Mouse (Mus musculus) T-cell, adult 2 months (primary cell): ENCODE measurements around the gene Kif1a.
A peak's percentile ranks its signal among the peaks of the same experiment; 100 is the strongest.

Experiments used
- DNase-seq: peaks from one replicate; pipeline ENCODE4 v3.0.0; 2022; ENCODE audit warnings: low spot score

The Kif1a gene

GRCm38 (mm10) chr1:93101571-93102061 is at the start of gene Kif1a:
Kif1a (minus strand) TSS chr1:93101951.
- no peak for DNase-seq

- DNase-seq = no peak
Observed at GRCm38 (mm10) chr1:93150907-93151661, 49.3 kb upstream of the Kif1a start.

GRCm38 (mm10) chr1:93144176-93144575 is 42.4 kb upstream of the Kif1a start:
- no peak for DNase-seq

GRCm38 (mm10) chr1:93142871-93143270 is 41.1 kb upstream of the Kif1a start:
- DNase-seq = no peak

GRCm38 (mm10) chr1:93139713-93140112 is 38.0 kb upstream of the Kif1a start:
- DNase-seq = no peak

- DNase-seq = no peak
Observed at GRCm38 (mm10) chr1:93138534-93138933, 36.8 kb upstream of the Kif1a start.

- no peak for DNase-seq
Observed at GRCm38 (mm10) chr1:93135036-93135526, 33.3 kb upstream of the Kif1a start, which contains the start of gene Agxt. Agxt (plus strand) TSS chr1:93135240.

- no peak for DNase-seq
Observed at GRCm38 (mm10) chr1:93132676-93133075, 30.9 kb upstream of the Kif1a start.

GRCm38 (mm10) chr1:93130242-93130983 is 28.7 kb upstream of the Kif1a start:
- DNase-seq = no peak

- DNase-seq = no peak
Observed at GRCm38 (mm10) chr1:93128710-93129349, 27.1 kb upstream of the Kif1a start.

- no peak for DNase-seq
Observed at GRCm38 (mm10) chr1:93128209-93128608, 26.5 kb upstream of the Kif1a start.

- DNase-seq = no peak
Observed at GRCm38 (mm10) chr1:93125256-93125655, 23.5 kb upstream of the Kif1a start.

- no peak for DNase-seq
Observed at GRCm38 (mm10) chr1:93124066-93124465, 22.3 kb upstream of the Kif1a start.

GRCm38 (mm10) chr1:93123179-93123854 is 21.6 kb upstream of the Kif1a start:
- DNase-seq = no peak

- DNase-seq = no peak
Observed at GRCm38 (mm10) chr1:93118816-93119215, 17.1 kb upstream of the Kif1a start.

- no peak for DNase-seq
Observed at GRCm38 (mm10) chr1:93115471-93115870, 13.7 kb upstream of the Kif1a start.

- peak; percentile 23 for DNase-seq
Observed at GRCm38 (mm10) chr1:93114713-93115463, 13.1 kb upstream of the Kif1a start.

- no peak for DNase-seq
Observed at GRCm38 (mm10) chr1:93102700-93103099, 949 bp upstream of the Kif1a start.

- no peak for DNase-seq
Observed at GRCm38 (mm10) chr1:93100576-93101491, 917 bp downstream of the Kif1a start.

- DNase-seq = no peak
Observed at GRCm38 (mm10) chr1:93100243-93100575, 1.5 kb downstream of the Kif1a start.
